Mouse (Mus musculus): ENCODE results near the gene Cntfr. TPM values are rescaled to one million over a fixed set of nuclear protein-coding genes. Genes with fewer than 3 reads are reported as not detected.
"Not testable (repeated sequence)": the region's sequence is repeated elsewhere in the genome, so short reads cannot be mapped to it uniquely, and the experiment has no call there.

The Cntfr gene
- polyA plus RNA-seq (2012; rRNA removed), result 2.3 and 3.0 TPM in 2 replicates

GRCm38 (mm10) chr4:41696930-41697841 lies at the start of gene Cntfr:
Cntfr (minus strand) TSS chr4:41697089.
- H3K4me1 ChIP-seq (replicated peaks; ENCODE audit: control insufficient read depth, insufficient read depth, low read length); H3K27ac ChIP-seq (ENCODE audit: control insufficient read depth, insufficient read depth, low read length); H3K4me3 ChIP-seq (ENCODE audit: control insufficient read depth, insufficient read depth, low read length); H3K27me3 ChIP-seq (ENCODE audit: control insufficient read depth, insufficient read depth, low read length); H3K36me3 ChIP-seq (ENCODE audit: control insufficient read depth, insufficient read depth, low read length): not testable (repeated sequence)
- DNase-seq, result peak; percentile 79
- peak; percentile 57; the same call in 1 of the 2 replicates for TF ChIP-seq CTCF (IDR thresholded peaks at IDR 0.05; ENCODE audit: borderline replicate concordance, control insufficient read depth, extremely low read depth, insufficient read depth, low read length, poor library complexity)
- 11% methylated on average over 33 of the region's 40 CpGs for WGBS

GRCm38 (mm10) chr4:41745021-41745420 lies 48.1 kb upstream of the Cntfr start:
- no peaks in the 10 kb centered on the region for H3K27me3 ChIP-seq (ENCODE audit: control insufficient read depth, insufficient read depth, low read length)
- 100% methylated on average over 1 of the region's 1 CpGs for WGBS
- DNase-seq, result no peak
- TF ChIP-seq CTCF (IDR thresholded peaks at IDR 0.05; ENCODE audit: borderline replicate concordance, control insufficient read depth, extremely low read depth, insufficient read depth, low read length, poor library complexity) (no peak), POLR2A (IDR thresholded peaks at IDR 0.05; ENCODE audit: control insufficient read depth, extremely low read depth, insufficient read depth, low read length, poor library complexity) (no peak)
- no peak overlapping the region for H3K4me3 ChIP-seq (ENCODE audit: control insufficient read depth, insufficient read depth, low read length)
- H3K4me1 ChIP-seq (replicated peaks; ENCODE audit: control insufficient read depth, insufficient read depth, low read length), result peaks cover 7% of the 10 kb centered on the region
- no peak overlapping the region for H3K27ac ChIP-seq (ENCODE audit: control insufficient read depth, insufficient read depth, low read length)
- no peaks in the 10 kb centered on the region for H3K36me3 ChIP-seq (ENCODE audit: control insufficient read depth, insufficient read depth, low read length)

- TF ChIP-seq CTCF (IDR thresholded peaks at IDR 0.05; ENCODE audit: borderline replicate concordance, control insufficient read depth, extremely low read depth, insufficient read depth, low read length, poor library complexity), result no peak
- TF ChIP-seq POLR2A (IDR thresholded peaks at IDR 0.05; ENCODE audit: control insufficient read depth, extremely low read depth, insufficient read depth, low read length, poor library complexity), result no peak
Measured at GRCm38 (mm10) chr4:41744131-41744530, 47.2 kb upstream of the Cntfr start.

GRCm38 (mm10) chr4:41741158-41741560 lies 44.3 kb upstream of the Cntfr start:
- H3K36me3 ChIP-seq (ENCODE audit: control insufficient read depth, insufficient read depth, low read length), result no peaks in the 10 kb centered on the region
- peak; percentile 94 for DNase-seq
- TF ChIP-seq CTCF (IDR thresholded peaks at IDR 0.05; ENCODE audit: borderline replicate concordance, control insufficient read depth, extremely low read depth, insufficient read depth, low read length, poor library complexity), result no peak; the same call in 1 of the 2 replicates
- TF ChIP-seq POLR2A (IDR thresholded peaks at IDR 0.05; ENCODE audit: control insufficient read depth, extremely low read depth, insufficient read depth, low read length, poor library complexity), result peak; percentile 68
- H3K27me3 ChIP-seq (ENCODE audit: control insufficient read depth, insufficient read depth, low read length), result no peaks in the 10 kb centered on the region
- H3K4me1 ChIP-seq (replicated peaks; ENCODE audit: control insufficient read depth, insufficient read depth, low read length), result peaks cover 11% of the 10 kb centered on the region
- under 1% methylated on average over 27 of the region's 27 CpGs for WGBS
- H3K4me3 ChIP-seq (ENCODE audit: control insufficient read depth, insufficient read depth, low read length), result peak overlapping the region; percentile 88
- H3K27ac ChIP-seq (ENCODE audit: control insufficient read depth, insufficient read depth, low read length), result peak overlapping the region; percentile 30

More at GRCm38 (mm10) chr4:41744131-41744530, 47.2 kb upstream of the Cntfr start:
- Histone ChIP-seq H3K27me3 (ENCODE audit: control insufficient read depth, insufficient read depth, low read length) (no peaks in the 10 kb centered on the region), H3K4me1 (replicated peaks; ENCODE audit: control insufficient read depth, insufficient read depth, low read length) (peaks cover 11% of the 10 kb centered on the region), H3K36me3 (ENCODE audit: control insufficient read depth, insufficient read depth, low read length) (no peaks in the 10 kb centered on the region), H3K27ac (ENCODE audit: control insufficient read depth, insufficient read depth, low read length) (no peak overlapping the region), H3K4me3 (ENCODE audit: control insufficient read depth, insufficient read depth, low read length) (no peak overlapping the region)
- WGBS, result 87% methylated on average over 2 of the region's 2 CpGs
- DNase-seq, result no peak

- under 1% methylated on average over 48 of the region's 48 CpGs for WGBS
- TF ChIP-seq CTCF (IDR thresholded peaks at IDR 0.05; ENCODE audit: borderline replicate concordance, control insufficient read depth, extremely low read depth, insufficient read depth, low read length, poor library complexity) (no peak), POLR2A (IDR thresholded peaks at IDR 0.05; ENCODE audit: control insufficient read depth, extremely low read depth, insufficient read depth, low read length, poor library complexity) (no peak)
- no peaks in the 10 kb centered on the region for H3K27me3 ChIP-seq (ENCODE audit: control insufficient read depth, insufficient read depth, low read length)
- H3K27ac ChIP-seq (ENCODE audit: control insufficient read depth, insufficient read depth, low read length), result peak overlapping the region; percentile 30
- no peaks in the 10 kb centered on the region for H3K36me3 ChIP-seq (ENCODE audit: control insufficient read depth, insufficient read depth, low read length)
- peak; percentile 48 for DNase-seq
- H3K4me1 ChIP-seq (replicated peaks; ENCODE audit: control insufficient read depth, insufficient read depth, low read length), result peaks cover 11% of the 10 kb centered on the region
- peak overlapping the region; percentile 88 for H3K4me3 ChIP-seq (ENCODE audit: control insufficient read depth, insufficient read depth, low read length)
Measured at GRCm38 (mm10) chr4:41740380-41741157, 43.7 kb upstream of the Cntfr start.

- Histone ChIP-seq H3K36me3 (ENCODE audit: control insufficient read depth, insufficient read depth, low read length) (no peaks in the 10 kb centered on the region), H3K4me1 (replicated peaks; ENCODE audit: control insufficient read depth, insufficient read depth, low read length) (peaks cover 11% of the 10 kb centered on the region), H3K4me3 (ENCODE audit: control insufficient read depth, insufficient read depth, low read length) (no peak overlapping the region), H3K27ac (ENCODE audit: control insufficient read depth, insufficient read depth, low read length) (no peak overlapping the region), H3K27me3 (ENCODE audit: control insufficient read depth, insufficient read depth, low read length) (no peaks in the 10 kb centered on the region)
- WGBS, result 95% methylated on average over 13 of the region's 13 CpGs
- TF ChIP-seq CTCF (IDR thresholded peaks at IDR 0.05; ENCODE audit: borderline replicate concordance, control insufficient read depth, extremely low read depth, insufficient read depth, low read length, poor library complexity) (no peak), POLR2A (IDR thresholded peaks at IDR 0.05; ENCODE audit: control insufficient read depth, extremely low read depth, insufficient read depth, low read length, poor library complexity) (no peak)
- DNase-seq, result no peak
Measured at GRCm38 (mm10) chr4:41739260-41739659, 42.4 kb upstream of the Cntfr start.

Data from thymus, adult 2 months (tissue).